Mouse (Mus musculus): ENCODE data around the gene Atxn2l.
"Not testable (repeated sequence)": the region's sequence is repeated elsewhere in the genome, so short reads cannot be mapped to it uniquely, and the experiment has no call there.

Atxn2l gene

GRCm38 (mm10) chr7:126491005-126491404 lies 12.2 kb downstream of the Atxn2l start:
- DNase-seq (ENCODE audit: low read depth, low spot score): no peak

GRCm38 (mm10) chr7:126487617-126488385 lies 15.4 kb downstream of the Atxn2l start:
- not testable (repeated sequence) for DNase-seq (ENCODE audit: low read depth, low spot score)

- DNase-seq (ENCODE audit: low read depth, low spot score): peak; percentile 95
Measured at GRCm38 (mm10) chr7:126487052-126487483, 16.2 kb downstream of the Atxn2l start, which contains the start of gene Tufm. Gene Tufm (plus strand): TSS chr7:126487361.

- DNase-seq (ENCODE audit: low read depth, low spot score): peak; percentile 84
Measured at GRCm38 (mm10) chr7:126482392-126482871, 20.8 kb downstream of the Atxn2l start.

- no peak for DNase-seq (ENCODE audit: low read depth, low spot score)
Measured at GRCm38 (mm10) chr7:126481699-126482098, 21.5 kb downstream of the Atxn2l start.

GRCm38 (mm10) chr7:126474993-126475581 lies 28.1 kb downstream of the Atxn2l start, which contains the start of gene Sh2b1:
Gene Sh2b1 (minus strand): TSS chr7:126475424.
- DNase-seq (ENCODE audit: low read depth, low spot score): peak; percentile 95

GRCm38 (mm10) chr7:126474486-126474955 lies 28.7 kb downstream of the Atxn2l start:
- no peak for DNase-seq (ENCODE audit: low read depth, low spot score)

GRCm38 (mm10) chr7:126473470-126474086 lies 29.7 kb downstream of the Atxn2l start:
- no peak for DNase-seq (ENCODE audit: low read depth, low spot score)

GRCm38 (mm10) chr7:126472713-126473112 lies 30.5 kb downstream of the Atxn2l start:
- DNase-seq (ENCODE audit: low read depth, low spot score): no peak

- no peak for DNase-seq (ENCODE audit: low read depth, low spot score)
Measured at GRCm38 (mm10) chr7:126472306-126472705, 30.9 kb downstream of the Atxn2l start.

GRCm38 (mm10) chr7:126471853-126472252 lies 31.4 kb downstream of the Atxn2l start:
- no peak for DNase-seq (ENCODE audit: low read depth, low spot score)

GRCm38 (mm10) chr7:126471361-126471760 lies 31.9 kb downstream of the Atxn2l start:
- no peak for DNase-seq (ENCODE audit: low read depth, low spot score)

- DNase-seq (ENCODE audit: low read depth, low spot score): no peak
Measured at GRCm38 (mm10) chr7:126470077-126470476, 33.2 kb downstream of the Atxn2l start.

GRCm38 (mm10) chr7:126467834-126468627 lies 35.2 kb downstream of the Atxn2l start:
- no peak for DNase-seq (ENCODE audit: low read depth, low spot score)

- peak; percentile 37 for DNase-seq (ENCODE audit: low read depth, low spot score)
Measured at GRCm38 (mm10) chr7:126467271-126467670, 36.0 kb downstream of the Atxn2l start.

GRCm38 (mm10) chr7:126466707-126467106 lies 36.5 kb downstream of the Atxn2l start:
- DNase-seq (ENCODE audit: low read depth, low spot score): no peak

GRCm38 (mm10) chr7:126466116-126466515 lies 37.1 kb downstream of the Atxn2l start:
- no peak for DNase-seq (ENCODE audit: low read depth, low spot score)

GRCm38 (mm10) chr7:126465246-126466030 lies 37.8 kb downstream of the Atxn2l start:
- DNase-seq (ENCODE audit: low read depth, low spot score): no peak

GRCm38 (mm10) chr7:126464836-126465235 lies 38.4 kb downstream of the Atxn2l start:
- no peak for DNase-seq (ENCODE audit: low read depth, low spot score)

- DNase-seq (ENCODE audit: low read depth, low spot score): no peak
Measured at GRCm38 (mm10) chr7:126464121-126464520, 39.1 kb downstream of the Atxn2l start.

GRCm38 (mm10) chr7:126463547-126463946 lies 39.7 kb downstream of the Atxn2l start:
- DNase-seq (ENCODE audit: low read depth, low spot score): no peak
